Mouse (Mus musculus) forebrain, embryonic 15.5 days (tissue): ENCODE data around the gene Zfp598. TPM values are rescaled to one million over a fixed set of nuclear protein-coding genes. Genes with fewer than 3 reads are reported as not detected.
A peak's percentile ranks its signal among the peaks of the same experiment; 100 is the strongest.
"Not testable (repeated sequence)": the region's sequence is repeated elsewhere in the genome, so short reads cannot be mapped to it uniquely, and the experiment has no call there.

Experiments used
- ATAC-seq: fragments of 200-750 bp; cut with Nextera tagmentation; replicated peaks from 2 replicates; pipeline ENCODE4 v1.8.0; 2017; ENCODE audit warnings: mild to moderate bottlenecking, moderate TSS enrichment, moderate library complexity
- H3K27ac ChIP-seq: fragments of 300-500 bp; sonication (generic); replicated peaks from 2 replicates; pipeline ENCODE4 v1.5.1; 2015; ENCODE audit warnings: mild to moderate bottlenecking, inconsistent platforms
- H3K27me3 ChIP-seq: fragments of 300-500 bp; sonication (generic); 2 replicates; pipeline ENCODE4 v1.6.1; 2015; ENCODE audit warnings: inconsistent platforms
- H3K36me3 ChIP-seq: fragments of 300-500 bp; sonication (generic); 2 replicates; pipeline ENCODE4 v1.6.1; 2015; ENCODE audit warnings: mild to moderate bottlenecking, inconsistent platforms
- H3K4me1 ChIP-seq: fragments of 300-500 bp; sonication (generic); 2 replicates; pipeline ENCODE4 v1.6.1; 2015; ENCODE audit warnings: inconsistent platforms
- H3K4me2 ChIP-seq: fragments of 300-500 bp; sonication (generic); replicated peaks from 2 replicates; pipeline ENCODE4 v1.6.1; 2015; ENCODE audit warnings: mild to moderate bottlenecking, inconsistent platforms
- H3K4me3 ChIP-seq: fragments of 300-500 bp; sonication (generic); 2 replicates; pipeline ENCODE4 v1.5.1; 2015; ENCODE audit warnings: mild to moderate bottlenecking, inconsistent platforms
- H3K9ac ChIP-seq: fragments of 300-500 bp; sonication (generic); replicated peaks from 2 replicates; pipeline ENCODE4 v1.6.1; 2015; ENCODE audit warnings: mild to moderate bottlenecking, inconsistent platforms
- H3K9me3 ChIP-seq: fragments of 300-500 bp; sonication (generic); 2 replicates; pipeline ENCODE4 v1.6.1; 2016; ENCODE audit warnings: inconsistent platforms
- WGBS: fragments of 180-500 bp; shearing (Covaris S2); methylation state at CpG from one replicate; pipeline ENCODE4 v1.1.7; 2015; ENCODE audit warnings: mixed read lengths; 5-methylcytosine and 5-hydroxymethylcytosine counted together
- polyA plus RNA-seq: library from polyadenylated mRNA; unstranded; fragments of >200 nt; fragmentation: Nextera tagmentation; extraction: Ambion mirVana; gene quantifications from 2 replicates; pipeline ENCODE4 v1.2.1, GENCODE M21; 2015

The Zfp598 gene
- polyA plus RNA-seq, 1 experiment from 2014 or later = 19.1 TPM

- 77% methylated on average over 10 of the region's 10 CpGs for WGBS
- H3K36me3 ChIP-seq = no peaks in the 10 kb centered on the region
- no peak for ATAC-seq
- no peaks in the 10 kb centered on the region for H3K9me3 ChIP-seq
- H3K4me2 ChIP-seq = no peak overlapping the region
- H3K9ac ChIP-seq = peak overlapping the region; percentile 19; the same call in 1 of the 2 replicates
- no peak overlapping the region for H3K27ac ChIP-seq
- peaks cover 12% of the 10 kb centered on the region for H3K4me1 ChIP-seq
- H3K27me3 ChIP-seq = 0 out of 2 replicates have a peak, but pooled peaks cover 9% of the 10 kb centered on the region
- H3K4me3 ChIP-seq = peak overlapping the region; percentile 58; the same call in 1 of the 2 replicates
Observed at GRCm38 (mm10) chr17:24648731-24649377, 20.6 kb upstream of the Zfp598 start.

- peak overlapping the region; percentile 58 for H3K4me3 ChIP-seq
- ATAC-seq = peak; percentile 30; the same call in 1 of the 2 replicates
- WGBS = 1% methylated on average over 35 of the region's 35 CpGs
Observed at GRCm38 (mm10) chr17:24649581-24650069, 19.9 kb upstream of the Zfp598 start.

GRCm38 (mm10) chr17:24650070-24650616, 19.3 kb upstream of the Zfp598 start, which contains the start of gene Slc9a3r2:
Slc9a3r2 (minus strand) TSS chr17:24650327.
- peak within 1 kb of the TSS; percentile 96 for H3K4me2 ChIP-seq

More at GRCm38 (mm10) chr17:24649581-24650069, 19.9 kb upstream of the Zfp598 start:
- peak overlapping the region; percentile 38; the same call in 1 of the 2 replicates for H3K27ac ChIP-seq
- H3K4me2 ChIP-seq = peak overlapping the region; percentile 96
- 0 out of 2 replicates have a peak, but pooled peaks cover 12% of the 10 kb centered on the region for H3K27me3 ChIP-seq
- no peaks in the 10 kb centered on the region for H3K9me3 ChIP-seq
- H3K4me1 ChIP-seq = peaks cover 14% of the 10 kb centered on the region
- H3K9ac ChIP-seq = peak overlapping the region; percentile 68
- H3K36me3 ChIP-seq = no peaks in the 10 kb centered on the region

GRCm38 (mm10) chr17:24650766-24651165, 18.7 kb upstream of the Zfp598 start:
- no peaks in the 10 kb centered on the region for H3K9me3 ChIP-seq
- H3K27me3 ChIP-seq = 0 out of 2 replicates have a peak, but pooled peaks cover 12% of the 10 kb centered on the region
- H3K27ac ChIP-seq = no peak overlapping the region
- H3K4me1 ChIP-seq = peaks cover 14% of the 10 kb centered on the region
- no peaks in the 10 kb centered on the region for H3K36me3 ChIP-seq
- WGBS = 76% methylated on average over 4 of the region's 4 CpGs
- peak overlapping the region; percentile 96; the same call in 1 of the 2 replicates for H3K4me2 ChIP-seq
- ATAC-seq = no peak
- no peak overlapping the region for H3K4me3 ChIP-seq
- no peak overlapping the region for H3K9ac ChIP-seq

More at GRCm38 (mm10) chr17:24650070-24650616, 19.3 kb upstream of the Zfp598 start, which contains the start of gene Slc9a3r2:
- Histone ChIP-seq H3K27me3 (0 out of 2 replicates have a peak, but pooled peaks cover 12% of the 10 kb centered on the region), H3K4me1 (peaks cover 14% of the 10 kb centered on the region), H3K27ac (peak within 1 kb of the TSS; percentile 38; the same call in 1 of the 2 replicates), H3K9ac (peak within 1 kb of the TSS; percentile 68), H3K9me3 (no peaks in the 10 kb centered on the region), H3K4me3 (peak within 1 kb of the TSS; percentile 58), H3K36me3 (no peaks in the 10 kb centered on the region)
- whole genome bisulfite sequencing = under 1% methylated on average over 36 of the region's 41 CpGs
- peak; percentile 63 for ATAC-seq

- H3K4me1 ChIP-seq = peaks cover 14% of the 10 kb centered on the region
- H3K36me3 ChIP-seq = no peaks in the 10 kb centered on the region
- H3K27ac ChIP-seq = no peak overlapping the region
- 67% methylated on average over 3 of the region's 3 CpGs for WGBS
- ATAC-seq = no peak
- H3K27me3 ChIP-seq = peaks cover 17% of the 10 kb centered on the region; the same call in 1 of the 2 replicates
- H3K9ac ChIP-seq = no peak overlapping the region
- H3K4me3 ChIP-seq = no peak overlapping the region
- H3K4me2 ChIP-seq = no peak overlapping the region
- no peaks in the 10 kb centered on the region for H3K9me3 ChIP-seq
Observed at GRCm38 (mm10) chr17:24651835-24652234, 17.7 kb upstream of the Zfp598 start.

GRCm38 (mm10) chr17:24653967-24654710, 15.3 kb upstream of the Zfp598 start:
- H3K4me2 ChIP-seq = peak overlapping the region; percentile 41
- no peaks in the 10 kb centered on the region for H3K9me3 ChIP-seq
- H3K27ac ChIP-seq = no peak overlapping the region
- peak; percentile 58 for ATAC-seq
- H3K36me3 ChIP-seq = no peaks in the 10 kb centered on the region
- H3K9ac ChIP-seq = peak overlapping the region; percentile 21; the same call in 1 of the 2 replicates
- peak overlapping the region; percentile 22; the same call in 1 of the 2 replicates for H3K4me3 ChIP-seq
- peaks cover 23% of the 10 kb centered on the region for H3K4me1 ChIP-seq
- WGBS = 5% methylated on average over 19 of the region's 19 CpGs
- peaks cover 39% of the 10 kb centered on the region for H3K27me3 ChIP-seq

- 74% methylated on average over 4 of the region's 4 CpGs for WGBS
- Histone ChIP-seq H3K4me1 (peaks cover 16% of the 10 kb centered on the region), H3K4me3 (no peak overlapping the region), H3K9ac (no peak overlapping the region), H3K27me3 (peaks cover 45% of the 10 kb centered on the region), H3K36me3 (no peaks in the 10 kb centered on the region), H3K27ac (no peak overlapping the region), H3K9me3 (no peaks in the 10 kb centered on the region), H3K4me2 (no peak overlapping the region)
- no peak for ATAC-seq
Observed at GRCm38 (mm10) chr17:24654969-24655368, 14.5 kb upstream of the Zfp598 start.

GRCm38 (mm10) chr17:24658017-24658758, 11.3 kb upstream of the Zfp598 start, which contains the start of gene Npw:
Npw (minus strand) TSS chr17:24658457.
- Histone ChIP-seq H3K9ac (peak within 1 kb of the TSS; percentile 48), H3K4me2 (peak within 1 kb of the TSS; percentile 54), H3K36me3 (no peaks in the 10 kb centered on the region), H3K9me3 (no peaks in the 10 kb centered on the region), H3K4me1 (peaks cover 12% of the 10 kb centered on the region), H3K4me3 (peak within 1 kb of the TSS; percentile 32), H3K27me3 (peaks cover 47% of the 10 kb centered on the region), H3K27ac (no peak within 1 kb of the TSS)
- ATAC-seq = no peak
- WGBS = 2% methylated on average over 47 of the region's 47 CpGs

- not testable (repeated sequence) for ATAC-seq
- peaks cover 27% of the 10 kb centered on the region for H3K4me1 ChIP-seq
Observed at GRCm38 (mm10) chr17:24667011-24667410, 2.5 kb upstream of the Zfp598 start.

GRCm38 (mm10) chr17:24667416-24667815, 2.1 kb upstream of the Zfp598 start:
- H3K27me3 ChIP-seq = no peaks in the 10 kb centered on the region
- no peaks in the 10 kb centered on the region for H3K36me3 ChIP-seq
- H3K4me3 ChIP-seq = no peak overlapping the region
- peaks cover 31% of the 10 kb centered on the region for H3K4me1 ChIP-seq
- H3K9ac ChIP-seq = no peak overlapping the region
- H3K4me2 ChIP-seq = no peak overlapping the region
- ATAC-seq = no peak
- 18% methylated on average over 6 of the region's 6 CpGs for WGBS
- H3K9me3 ChIP-seq = no peaks in the 10 kb centered on the region
- H3K27ac ChIP-seq = no peak overlapping the region

More at GRCm38 (mm10) chr17:24667011-24667410, 2.5 kb upstream of the Zfp598 start:
- 64% methylated on average over 7 of the region's 7 CpGs for WGBS
- H3K36me3 ChIP-seq, H3K9me3 ChIP-seq, H3K4me2 ChIP-seq, H3K27ac ChIP-seq, H3K4me3 ChIP-seq, H3K9ac ChIP-seq, H3K27me3 ChIP-seq: not testable (repeated sequence)

GRCm38 (mm10) chr17:24669214-24669544, 308 bp upstream of the Zfp598 start:
- H3K36me3 ChIP-seq, H3K9me3 ChIP-seq, H3K27me3 ChIP-seq: not testable (repeated sequence)
- H3K9ac ChIP-seq = peak overlapping the region; percentile 98
- H3K27ac ChIP-seq = peak overlapping the region; percentile 84
- peaks cover 31% of the 10 kb centered on the region for H3K4me1 ChIP-seq
- H3K4me3 ChIP-seq = peak overlapping the region; percentile 92
- 11% methylated on average over 15 of the region's 15 CpGs for WGBS
- peak overlapping the region; percentile 73 for H3K4me2 ChIP-seq
- peak; percentile 47 for ATAC-seq
